Mouse (Mus musculus) liver, adult 2 months (tissue): ENCODE results near the gene Abhd8. TPM values are rescaled to one million over a fixed set of nuclear protein-coding genes. Genes with fewer than 3 reads are reported as not detected.

Experiments used
- DNase-seq: peaks from one replicate; pipeline ENCODE4 v3.0.0-alpha.2; 2011; ENCODE audit warnings: low read depth, low spot score; ENCODE audit errors: extremely low read depth
- H3K27ac ChIP-seq: fragments of 200-500 bp; replicated peaks from 2 replicates; pipeline ENCODE4 v1.5.1; 2012; ENCODE audit warnings: low read depth, mild to moderate bottlenecking, control low read depth, inconsistent platforms, low read length; ENCODE audit not compliant: insufficient read depth
- H3K27me3 ChIP-seq: fragments of 200-500 bp; 2 replicates; pipeline ENCODE4 v1.6.1; 2012; ENCODE audit warnings: mild to moderate bottlenecking, moderate library complexity, low read length, inconsistent platforms; ENCODE audit not compliant: control insufficient read depth, insufficient read depth
- H3K36me3 ChIP-seq: fragments of 200-500 bp; 2 replicates; pipeline ENCODE4 v1.6.1; 2012; ENCODE audit warnings: low read length, inconsistent platforms; ENCODE audit not compliant: control insufficient read depth, insufficient read depth
- H3K4me1 ChIP-seq: fragments of 200-500 bp; 2 replicates; pipeline ENCODE4 v1.6.1; 2011; ENCODE audit warnings: low read length; ENCODE audit not compliant: control insufficient read depth, insufficient read depth
- H3K4me3 ChIP-seq: fragments of 200-500 bp; 2 replicates; pipeline ENCODE4 v1.5.1; 2011; ENCODE audit warnings: low read depth, mild to moderate bottlenecking, control low read depth, low read length, moderate library complexity; ENCODE audit not compliant: insufficient read depth
- H3K79me2 ChIP-seq: fragments of 200-500 bp; 2 replicates; pipeline ENCODE4 v1.6.1; 2012; ENCODE audit warnings: inconsistent platforms, mild to moderate bottlenecking, low read length, moderate library complexity; ENCODE audit not compliant: control insufficient read depth, insufficient read depth
- H3K9ac ChIP-seq: fragments of 200-500 bp; 2 replicates; pipeline ENCODE4 v1.6.1; 2012; ENCODE audit warnings: low read depth, mild to moderate bottlenecking, control low read depth, inconsistent platforms, low read length
- CTCF ChIP-seq: fragments of 200-500 bp; IDR thresholded peaks from 2 replicates; pipeline ENCODE4 v1.5.1; 2011; ENCODE audit warnings: low read depth, low read length, control low read depth
- POLR2A ChIP-seq: fragments of 200-500 bp; IDR thresholded peaks from 2 replicates; pipeline ENCODE4 v1.6.1; 2011; ENCODE audit warnings: low read length, control low read depth; ENCODE audit not compliant: insufficient read depth; ENCODE audit errors: extremely low read depth
- WGBS: fragments of 180-500 bp; shearing (Covaris S2); methylation state at CpG from one replicate; pipeline ENCODE4 v1.1.7; 2018; 5-methylcytosine and 5-hydroxymethylcytosine counted together
- polyA plus RNA-seq: library from polyadenylated mRNA; depleted of rRNA; stranded (reverse); fragments of >200 nt; gene quantifications from 2 replicates; pipeline ENCODE4 v1.2.3, GENCODE M21; 2012
- total RNA-seq: library from RNA; depleted of rRNA; stranded (reverse); fragments of >200 nt; gene quantifications from 2 replicates; pipeline ENCODE4 v1.2.3, GENCODE M21; 2014

Gene Abhd8
- total and polyA plus RNA-seq, 2 experiments: 3.1 to 6.7 TPM

DNA sequence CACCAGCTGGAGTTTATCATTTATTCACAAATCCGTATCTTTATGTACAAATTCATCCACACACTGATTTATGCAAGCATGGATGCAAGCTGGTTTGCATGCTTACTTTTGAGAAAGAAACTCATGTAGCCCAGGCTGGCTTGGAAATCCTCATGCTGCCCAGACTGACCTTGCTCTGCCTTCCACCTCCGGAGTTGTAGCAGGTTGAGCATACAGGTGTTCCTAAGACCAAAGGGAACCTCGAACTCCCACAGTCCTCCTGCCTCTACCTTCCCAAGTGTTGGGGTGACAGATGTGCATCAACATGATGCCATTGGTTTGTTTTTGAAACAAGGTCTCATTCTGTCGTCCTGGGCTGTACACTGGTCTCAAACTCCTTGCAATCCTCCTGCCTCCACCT is 1.3 kb downstream of the Abhd8 start:
- TF ChIP-seq POLR2A: no peak
- TF ChIP-seq CTCF: no peak
- H3K79me2 ChIP-seq: no peaks in the 10 kb centered on the region
- H3K27me3 ChIP-seq: no peaks in the 10 kb centered on the region
- no peaks in the 10 kb centered on the region for H3K36me3 ChIP-seq
- H3K27ac ChIP-seq: no peak overlapping the region
- no peak for DNase-seq
- peaks cover 17% of the 10 kb centered on the region for H3K4me1 ChIP-seq
- no peak overlapping the region for H3K4me3 ChIP-seq
- 85% methylated on average over 4 of the region's 4 CpGs for WGBS
- no peak overlapping the region for H3K9ac ChIP-seq

- H3K27me3 ChIP-seq: no peaks in the 10 kb centered on the region
- H3K79me2 ChIP-seq: no peaks in the 10 kb centered on the region
- TF ChIP-seq POLR2A: no peak
- no peak for TF ChIP-seq CTCF
- peaks cover 17% of the 10 kb centered on the region for H3K4me1 ChIP-seq
- no peak overlapping the region for H3K27ac ChIP-seq
- H3K36me3 ChIP-seq: no peaks in the 10 kb centered on the region
- no peak overlapping the region for H3K4me3 ChIP-seq
- 91% methylated on average over 47 of the region's 47 CpGs for WGBS
- H3K9ac ChIP-seq: no peak overlapping the region
- no peak for DNase-seq
Measured at GRCm38 (mm10) chr8:71461152-71461840, 2.2 kb downstream of the Abhd8 start.

- Histone ChIP-seq H3K27ac (no peak overlapping the region), H3K27me3 (no peaks in the 10 kb centered on the region), H3K9ac (no peak overlapping the region), H3K79me2 (no peaks in the 10 kb centered on the region), H3K4me3 (no peak overlapping the region), H3K4me1 (peaks cover 15% of the 10 kb centered on the region), H3K36me3 (no peaks in the 10 kb centered on the region)
- no peak for DNase-seq
- WGBS: 97% methylated on average over 6 of the region's 6 CpGs
- TF ChIP-seq POLR2A (no peak), CTCF (no peak)
Measured at GRCm38 (mm10) chr8:71460716-71461115, 2.7 kb downstream of the Abhd8 start.

DNA sequence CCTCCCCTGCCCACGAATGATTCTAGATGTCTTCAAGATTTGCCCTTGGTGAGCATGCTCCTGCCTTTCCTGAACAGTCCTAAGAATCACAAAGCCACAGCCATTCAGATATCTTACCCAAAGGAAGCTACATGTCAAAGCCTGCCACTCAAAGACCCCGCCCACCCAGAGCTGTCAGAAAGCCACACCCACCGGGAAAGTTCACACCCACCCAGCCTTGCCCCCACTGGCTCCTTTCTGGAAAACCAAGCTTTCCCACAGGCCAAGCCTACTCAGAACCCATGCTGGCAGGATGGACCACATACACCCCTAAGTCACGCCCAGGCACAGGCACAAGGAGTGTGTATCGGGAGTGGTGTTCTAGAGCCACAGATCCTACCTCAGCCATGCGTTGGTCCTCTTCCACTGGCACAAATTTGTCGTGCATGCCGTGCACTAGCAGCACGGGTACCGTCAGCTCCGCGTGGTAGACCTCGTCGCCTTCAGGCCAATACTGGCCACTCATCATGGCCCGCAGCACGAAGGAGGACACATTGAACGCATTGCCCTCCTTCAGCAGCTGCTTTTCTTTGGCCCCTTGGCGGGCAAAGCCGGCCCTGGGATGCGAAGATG is 5.7 kb downstream of the Abhd8 start:
- TF ChIP-seq POLR2A (no peak), CTCF (no peak)
- Histone ChIP-seq H3K4me1 (peaks cover 5% of the 10 kb centered on the region; the same call in 1 of the 2 replicates), H3K27ac (no peak overlapping the region), H3K79me2 (no peaks in the 10 kb centered on the region), H3K9ac (no peak overlapping the region), H3K36me3 (no peaks in the 10 kb centered on the region), H3K27me3 (no peaks in the 10 kb centered on the region), H3K4me3 (no peak overlapping the region)
- WGBS: 90% methylated on average over 20 of the region's 20 CpGs
- no peak for DNase-seq

- Histone ChIP-seq H3K79me2 (no peaks in the 10 kb centered on the region), H3K9ac (no peak overlapping the region), H3K4me1 (no peaks in the 10 kb centered on the region), H3K27me3 (no peaks in the 10 kb centered on the region), H3K4me3 (no peak overlapping the region), H3K27ac (no peak overlapping the region), H3K36me3 (no peaks in the 10 kb centered on the region)
- DNase-seq: no peak
- no peak for TF ChIP-seq CTCF
- TF ChIP-seq POLR2A: no peak
- 55% methylated on average over 22 of the region's 22 CpGs for WGBS
Measured at GRCm38 (mm10) chr8:71456906-71457305, 6.5 kb downstream of the Abhd8 start.

DNA sequence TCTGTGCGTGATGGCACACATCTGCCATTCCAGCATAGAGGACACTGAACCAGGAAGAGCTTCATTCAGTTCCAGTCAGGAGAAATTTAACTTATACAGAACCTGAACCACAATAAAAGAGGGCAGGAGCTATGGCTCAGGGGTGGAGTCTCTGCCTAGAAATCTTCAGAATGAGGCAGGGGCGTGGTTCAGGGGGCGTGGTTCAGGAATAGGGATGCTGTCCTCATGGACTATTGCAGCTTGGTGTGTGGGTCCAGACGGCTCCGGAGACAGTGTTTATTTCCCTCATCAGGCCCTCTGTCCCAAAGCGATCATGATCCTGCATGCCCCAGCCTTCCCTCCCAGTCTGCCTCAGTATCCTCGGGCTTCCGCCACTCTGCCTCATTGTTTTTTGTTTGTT is 8.8 kb downstream of the Abhd8 start:
- H3K9ac ChIP-seq: no peak overlapping the region
- 82% methylated on average over 8 of the region's 8 CpGs for WGBS
- H3K36me3 ChIP-seq: no peaks in the 10 kb centered on the region
- TF ChIP-seq POLR2A: no peak
- TF ChIP-seq CTCF: no peak
- no peak overlapping the region for H3K27ac ChIP-seq
- DNase-seq: no peak
- H3K4me1 ChIP-seq: no peaks in the 10 kb centered on the region
- no peaks in the 10 kb centered on the region for H3K27me3 ChIP-seq
- no peaks in the 10 kb centered on the region for H3K79me2 ChIP-seq
- H3K4me3 ChIP-seq: no peak overlapping the region
